Mouse (Mus musculus): Measurements from ENCODE around the gene Fam221b. TPM values are rescaled to one million over a fixed set of nuclear protein-coding genes. Genes with fewer than 3 reads are reported as not detected.

The Fam221b gene
- total RNA-seq, 1 experiment = 9.3 TPM

- Histone ChIP-seq H3K9ac (ENCODE audit: insufficient read depth, low read depth, low read length, poor library complexity, severe bottlenecking) (no peak overlapping the region), H3K4me3 (ENCODE audit: insufficient read depth in 1 of 2, low read depth in 1 of 2, low read length in 2 of 2, poor library complexity in 1 of 2, severe bottlenecking in 1 of 2) (no peak overlapping the region), H3K4me1 (ENCODE audit: control insufficient read depth in 2 of 2, insufficient read depth in 2 of 2, low read length in 2 of 2, poor library complexity in 1 of 2) (no peaks in the 10 kb centered on the region; a peak in 1 of 4 replicates), H3K27ac (ENCODE audit: insufficient read depth, low read depth, low read length, poor library complexity, severe bottlenecking) (no peak overlapping the region), H3K9me3 (ENCODE audit: control insufficient read depth, insufficient read depth, low read depth, low read length) (no peaks in the 10 kb centered on the region), H3K36me3 (ENCODE audit: control insufficient read depth, insufficient read depth, low read length, poor library complexity, severe bottlenecking) (no peaks in the 10 kb centered on the region)
- in situ Hi-C loops (cut with MboI; ENCODE audit: low sequenced_read_pairs in 2 of 2, unreplicated experiment in 2 of 2) = no loop called here
- DNase-seq (ENCODE audit: low read depth, low spot score) = no peak
- TF ChIP-seq CHD2 (IDR thresholded peaks at IDR 0.05; ENCODE audit: low read depth, low read length) = no peak
- no peak for TF ChIP-seq ZC3H11A (IDR thresholded peaks at IDR 0.05; ENCODE audit: borderline replicate concordance, low read depth, low read length)
- TF ChIP-seq ZNF384 (IDR thresholded peaks at IDR 0.05; ENCODE audit: low read depth, low read length) = no peak
- no peak for TF ChIP-seq HCFC1 (IDR thresholded peaks at IDR 0.05; ENCODE audit: borderline replicate concordance, insufficient read depth, low read length)
- TF ChIP-seq MAFK (IDR thresholded peaks at IDR 0.05; ENCODE audit: insufficient read depth, low read depth, low read length) = no peak
Observed at GRCm38 (mm10) chr4:43649783-43650182, 19.2 kb downstream of the Fam221b start.

GRCm38 (mm10) chr4:43640491-43640890 is 28.5 kb downstream of the Fam221b start:
- Histone ChIP-seq H3K27ac (ENCODE audit: insufficient read depth, low read depth, low read length, poor library complexity, severe bottlenecking) (no peak overlapping the region), H3K9ac (ENCODE audit: insufficient read depth, low read depth, low read length, poor library complexity, severe bottlenecking) (no peak overlapping the region), H3K4me1 (ENCODE audit: control insufficient read depth in 2 of 2, insufficient read depth in 2 of 2, low read length in 2 of 2, poor library complexity in 1 of 2) (no peaks in the 10 kb centered on the region), H3K36me3 (ENCODE audit: control insufficient read depth, insufficient read depth, low read length, poor library complexity, severe bottlenecking) (no peaks in the 10 kb centered on the region), H3K9me3 (ENCODE audit: control insufficient read depth, insufficient read depth, low read depth, low read length) (no peaks in the 10 kb centered on the region), H3K4me3 (ENCODE audit: insufficient read depth in 1 of 2, low read depth in 1 of 2, low read length in 2 of 2, poor library complexity in 1 of 2, severe bottlenecking in 1 of 2) (no peak overlapping the region)
- in situ Hi-C loops (cut with MboI; ENCODE audit: low sequenced_read_pairs in 2 of 2, unreplicated experiment in 2 of 2) = no loop called here
- no peak for TF ChIP-seq HCFC1 (IDR thresholded peaks at IDR 0.05; ENCODE audit: borderline replicate concordance, insufficient read depth, low read length)
- no peak for DNase-seq (ENCODE audit: low read depth, low spot score)

DNA sequence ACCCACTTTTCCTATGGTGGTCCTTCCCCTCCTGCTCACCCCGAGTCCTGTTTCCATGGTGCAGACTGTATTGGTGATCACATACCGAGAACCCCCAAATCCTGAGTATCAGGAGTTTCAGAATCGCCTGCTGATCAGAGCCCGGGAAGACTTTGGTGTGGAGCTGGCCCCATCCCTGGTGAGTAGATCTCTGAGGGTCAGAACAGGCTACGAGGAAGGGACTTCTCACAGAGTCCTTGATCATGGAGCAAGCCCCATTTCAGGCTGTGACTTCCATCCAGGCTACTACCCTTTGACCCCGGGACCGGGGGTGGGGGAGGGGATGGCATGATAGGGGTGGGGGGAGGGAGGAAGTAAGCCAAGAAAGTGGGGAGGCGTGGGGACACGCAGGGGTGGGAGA is 28.9 kb downstream of the Fam221b start:
- TF ChIP-seq ZNF384 (IDR thresholded peaks at IDR 0.05; ENCODE audit: low read depth, low read length) (no peak), CHD2 (IDR thresholded peaks at IDR 0.05; ENCODE audit: low read depth, low read length) (no peak), MAFK (IDR thresholded peaks at IDR 0.05; ENCODE audit: insufficient read depth, low read depth, low read length) (no peak), HCFC1 (IDR thresholded peaks at IDR 0.05; ENCODE audit: borderline replicate concordance, insufficient read depth, low read length) (no peak), ZC3H11A (IDR thresholded peaks at IDR 0.05; ENCODE audit: borderline replicate concordance, low read depth, low read length) (no peak)
- no peak for DNase-seq (ENCODE audit: low read depth, low spot score)
- in situ Hi-C loops (cut with MboI; ENCODE audit: low sequenced_read_pairs in 2 of 2, unreplicated experiment in 2 of 2) = no loop called here
- no peak overlapping the region for H3K9ac ChIP-seq (ENCODE audit: insufficient read depth, low read depth, low read length, poor library complexity, severe bottlenecking)
- no peak overlapping the region for H3K27ac ChIP-seq (ENCODE audit: insufficient read depth, low read depth, low read length, poor library complexity, severe bottlenecking)
- no peak overlapping the region for H3K4me3 ChIP-seq (ENCODE audit: insufficient read depth in 1 of 2, low read depth in 1 of 2, low read length in 2 of 2, poor library complexity in 1 of 2, severe bottlenecking in 1 of 2)
- H3K36me3 ChIP-seq (ENCODE audit: control insufficient read depth, insufficient read depth, low read length, poor library complexity, severe bottlenecking) = no peaks in the 10 kb centered on the region
- H3K4me1 ChIP-seq (ENCODE audit: control insufficient read depth in 2 of 2, insufficient read depth in 2 of 2, low read length in 2 of 2, poor library complexity in 1 of 2) = no peaks in the 10 kb centered on the region
- no peaks in the 10 kb centered on the region for H3K9me3 ChIP-seq (ENCODE audit: control insufficient read depth, insufficient read depth, low read depth, low read length)

DNA sequence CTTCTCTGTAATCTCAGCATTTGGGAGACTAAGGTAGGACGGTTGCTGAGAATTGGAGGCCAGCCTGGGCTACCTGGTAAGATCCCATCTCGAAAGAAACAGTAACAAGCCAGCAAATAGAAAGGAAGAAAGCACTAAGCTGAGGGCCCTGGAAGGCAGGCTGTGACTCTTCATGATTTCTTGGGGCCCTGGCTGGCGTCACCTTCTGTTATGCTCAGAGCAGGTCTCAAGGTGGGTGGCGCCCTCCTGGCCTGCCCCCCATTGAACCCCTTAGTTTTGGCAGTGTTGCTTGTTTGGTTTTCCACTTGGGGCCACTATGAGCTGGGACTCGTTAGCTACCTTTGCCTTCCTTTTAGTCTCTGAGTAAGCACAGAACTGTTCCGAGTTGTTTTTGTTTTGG is 32.2 kb downstream of the Fam221b start:
- no peak overlapping the region for H3K4me3 ChIP-seq (ENCODE audit: insufficient read depth in 1 of 2, low read depth in 1 of 2, low read length in 2 of 2, poor library complexity in 1 of 2, severe bottlenecking in 1 of 2)
- in situ Hi-C loops (cut with MboI; ENCODE audit: low sequenced_read_pairs in 2 of 2, unreplicated experiment in 2 of 2) = no loop called here
- peaks cover 0 to 5% of the 10 kb centered on the region in 2 experiments; a peak in 1 of 4 replicates for H3K4me1 ChIP-seq (ENCODE audit: control insufficient read depth in 2 of 2, insufficient read depth in 2 of 2, low read length in 2 of 2, poor library complexity in 1 of 2)
- no peak overlapping the region for H3K27ac ChIP-seq (ENCODE audit: insufficient read depth, low read depth, low read length, poor library complexity, severe bottlenecking)
- H3K9ac ChIP-seq (ENCODE audit: insufficient read depth, low read depth, low read length, poor library complexity, severe bottlenecking) = no peak overlapping the region
- H3K9me3 ChIP-seq (ENCODE audit: control insufficient read depth, insufficient read depth, low read depth, low read length) = no peaks in the 10 kb centered on the region
- DNase-seq (ENCODE audit: low read depth, low spot score) = no peak
- no peaks in the 10 kb centered on the region for H3K36me3 ChIP-seq (ENCODE audit: control insufficient read depth, insufficient read depth, low read length, poor library complexity, severe bottlenecking)
- no peak for TF ChIP-seq ZC3H11A (IDR thresholded peaks at IDR 0.05; ENCODE audit: borderline replicate concordance, low read depth, low read length)
- TF ChIP-seq MAFK (IDR thresholded peaks at IDR 0.05; ENCODE audit: insufficient read depth, low read depth, low read length) = no peak
- no peak for TF ChIP-seq CHD2 (IDR thresholded peaks at IDR 0.05; ENCODE audit: low read depth, low read length)
- TF ChIP-seq ZNF384 (IDR thresholded peaks at IDR 0.05; ENCODE audit: low read depth, low read length) = no peak
- TF ChIP-seq HCFC1 (IDR thresholded peaks at IDR 0.05; ENCODE audit: borderline replicate concordance, insufficient read depth, low read length) = no peak
